Mouse (Mus musculus) forebrain, embryonic 15.5 days (tissue): Measurements from ENCODE around the gene Rev3l. TPM values are rescaled to one million over a fixed set of nuclear protein-coding genes. Genes with fewer than 3 reads are reported as not detected.

Source experiments
- ATAC-seq: fragments of 200-750 bp; cut with Nextera tagmentation; replicated peaks from 2 replicates; pipeline ENCODE4 v1.8.0; 2017; ENCODE audit warnings: mild to moderate bottlenecking, moderate TSS enrichment, moderate library complexity
- H3K27ac ChIP-seq: fragments of 300-500 bp; sonication (generic); replicated peaks from 2 replicates; pipeline ENCODE4 v1.5.1; 2015; ENCODE audit warnings: mild to moderate bottlenecking, inconsistent platforms
- H3K27me3 ChIP-seq: fragments of 300-500 bp; sonication (generic); 2 replicates; pipeline ENCODE4 v1.6.1; 2015; ENCODE audit warnings: inconsistent platforms
- H3K36me3 ChIP-seq: fragments of 300-500 bp; sonication (generic); 2 replicates; pipeline ENCODE4 v1.6.1; 2015; ENCODE audit warnings: mild to moderate bottlenecking, inconsistent platforms
- H3K4me1 ChIP-seq: fragments of 300-500 bp; sonication (generic); 2 replicates; pipeline ENCODE4 v1.6.1; 2015; ENCODE audit warnings: inconsistent platforms
- H3K4me2 ChIP-seq: fragments of 300-500 bp; sonication (generic); replicated peaks from 2 replicates; pipeline ENCODE4 v1.6.1; 2015; ENCODE audit warnings: mild to moderate bottlenecking, inconsistent platforms
- H3K4me3 ChIP-seq: fragments of 300-500 bp; sonication (generic); 2 replicates; pipeline ENCODE4 v1.5.1; 2015; ENCODE audit warnings: mild to moderate bottlenecking, inconsistent platforms
- H3K9ac ChIP-seq: fragments of 300-500 bp; sonication (generic); replicated peaks from 2 replicates; pipeline ENCODE4 v1.6.1; 2015; ENCODE audit warnings: mild to moderate bottlenecking, inconsistent platforms
- H3K9me3 ChIP-seq: fragments of 300-500 bp; sonication (generic); 2 replicates; pipeline ENCODE4 v1.6.1; 2016; ENCODE audit warnings: inconsistent platforms
- WGBS: fragments of 180-500 bp; shearing (Covaris S2); methylation state at CpG from one replicate; pipeline ENCODE4 v1.1.7; 2015; ENCODE audit warnings: mixed read lengths; 5-methylcytosine and 5-hydroxymethylcytosine counted together
- polyA plus RNA-seq: library from polyadenylated mRNA; unstranded; fragments of >200 nt; fragmentation: Nextera tagmentation; extraction: Ambion mirVana; gene quantifications from 2 replicates; pipeline ENCODE4 v1.2.1, GENCODE M21; 2015

The Rev3l gene
- polyA plus RNA-seq, 1 experiment from 2014 or later = 26.4 TPM

- Histone ChIP-seq H3K27me3 (no peaks in the 10 kb centered on the region), H3K27ac (peak overlapping the region; percentile 100), H3K9me3 (no peaks in the 10 kb centered on the region), H3K4me2 (peak overlapping the region; percentile 54), H3K36me3 (no peaks in the 10 kb centered on the region), H3K4me1 (peaks cover 26% of the 10 kb centered on the region), H3K4me3 (peak overlapping the region; percentile 92), H3K9ac (peak overlapping the region; percentile 96)
- under 1% methylated on average over 9 of the region's 9 CpGs for WGBS
- ATAC-seq = no peak
These were observed 1.1 kb downstream of the Rev3l start for GRCm38 (mm10) chr10:39733101-39733399.

GRCm38 (mm10) chr10:39733421-39733930 is 1.6 kb downstream of the Rev3l start:
- Histone ChIP-seq H3K4me1 (peaks cover 26% of the 10 kb centered on the region), H3K4me2 (peak overlapping the region; percentile 54), H3K27me3 (no peaks in the 10 kb centered on the region), H3K9ac (peak overlapping the region; percentile 96), H3K9me3 (no peaks in the 10 kb centered on the region), H3K36me3 (no peaks in the 10 kb centered on the region), H3K4me3 (peak overlapping the region; percentile 92), H3K27ac (peak overlapping the region; percentile 100)
- 8% methylated on average over 10 of the region's 10 CpGs for WGBS
- ATAC-seq = no peak

GRCm38 (mm10) chr10:39736187-39736586 is 4.3 kb downstream of the Rev3l start:
- no peaks in the 10 kb centered on the region for H3K36me3 ChIP-seq
- H3K27ac ChIP-seq = no peak overlapping the region
- H3K4me3 ChIP-seq = no peak overlapping the region
- ATAC-seq = no peak
- no peaks in the 10 kb centered on the region for H3K27me3 ChIP-seq
- peaks cover 17% of the 10 kb centered on the region for H3K4me1 ChIP-seq
- no peak overlapping the region for H3K9ac ChIP-seq
- 78% methylated on average over 4 of the region's 4 CpGs for WGBS
- no peaks in the 10 kb centered on the region for H3K9me3 ChIP-seq
- no peak overlapping the region for H3K4me2 ChIP-seq

GRCm38 (mm10) chr10:39742057-39742456 is 10.1 kb downstream of the Rev3l start:
- Histone ChIP-seq H3K9me3 (no peaks in the 10 kb centered on the region), H3K27ac (no peak overlapping the region), H3K36me3 (no peaks in the 10 kb centered on the region), H3K4me2 (no peak overlapping the region), H3K4me3 (no peak overlapping the region), H3K9ac (no peak overlapping the region), H3K27me3 (no peaks in the 10 kb centered on the region), H3K4me1 (no peaks in the 10 kb centered on the region; the same call in 1 of the 2 replicates)
- no peak for ATAC-seq
- 75% methylated on average over 4 of the region's 4 CpGs for WGBS

- WGBS = 96% methylated on average over 1 of the region's 1 CpGs
- Histone ChIP-seq H3K9me3 (no peaks in the 10 kb centered on the region), H3K4me2 (no peak overlapping the region), H3K9ac (no peak overlapping the region), H3K36me3 (no peaks in the 10 kb centered on the region; the same call in none of the 2 replicates), H3K27me3 (no peaks in the 10 kb centered on the region), H3K27ac (no peak overlapping the region), H3K4me3 (no peak overlapping the region), H3K4me1 (no peaks in the 10 kb centered on the region)
- ATAC-seq = no peak
These were observed 32.8 kb downstream of the Rev3l start for GRCm38 (mm10) chr10:39764752-39765151.

GRCm38 (mm10) chr10:39766702-39767101 is 34.8 kb downstream of the Rev3l start:
- 90% methylated on average over 4 of the region's 4 CpGs for WGBS
- Histone ChIP-seq H3K4me3 (no peak overlapping the region), H3K9me3 (no peaks in the 10 kb centered on the region), H3K27me3 (no peaks in the 10 kb centered on the region), H3K27ac (no peak overlapping the region), H3K4me2 (no peak overlapping the region), H3K36me3 (no peaks in the 10 kb centered on the region; the same call in 1 of the 2 replicates), H3K9ac (no peak overlapping the region), H3K4me1 (no peaks in the 10 kb centered on the region)
- no peak for ATAC-seq

GRCm38 (mm10) chr10:39772259-39772658 is 40.3 kb downstream of the Rev3l start:
- 92% methylated on average over 2 of the region's 2 CpGs for whole genome bisulfite sequencing
- H3K27me3 ChIP-seq = no peaks in the 10 kb centered on the region
- no peak overlapping the region for H3K4me3 ChIP-seq
- ATAC-seq = no peak
- H3K9me3 ChIP-seq = no peaks in the 10 kb centered on the region
- H3K9ac ChIP-seq = no peak overlapping the region
- H3K4me1 ChIP-seq = no peaks in the 10 kb centered on the region
- H3K27ac ChIP-seq = no peak overlapping the region
- H3K4me2 ChIP-seq = no peak overlapping the region
- no peaks in the 10 kb centered on the region; the same call in 1 of the 2 replicates for H3K36me3 ChIP-seq

- no peak overlapping the region for H3K9ac ChIP-seq
- H3K27ac ChIP-seq = no peak overlapping the region
- H3K4me1 ChIP-seq = 0 out of 2 replicates have a peak, but pooled peaks cover 2% of the 10 kb centered on the region
- no peaks in the 10 kb centered on the region for H3K27me3 ChIP-seq
- no peak overlapping the region for H3K4me3 ChIP-seq
- H3K9me3 ChIP-seq = no peaks in the 10 kb centered on the region
- no peaks in the 10 kb centered on the region; the same call in 1 of the 2 replicates for H3K36me3 ChIP-seq
- ATAC-seq = no peak
- WGBS = 89% methylated on average over 9 of the region's 9 CpGs
- H3K4me2 ChIP-seq = no peak overlapping the region
These were observed 42.2 kb downstream of the Rev3l start for GRCm38 (mm10) chr10:39773940-39774726.

GRCm38 (mm10) chr10:39776927-39777326 is 45.0 kb downstream of the Rev3l start:
- WGBS = 89% methylated on average over 3 of the region's 3 CpGs
- Histone ChIP-seq H3K9me3 (no peaks in the 10 kb centered on the region), H3K4me2 (no peak overlapping the region), H3K27me3 (no peaks in the 10 kb centered on the region), H3K9ac (no peak overlapping the region), H3K27ac (no peak overlapping the region), H3K4me1 (0 out of 2 replicates have a peak, but pooled peaks cover 2% of the 10 kb centered on the region), H3K4me3 (no peak overlapping the region), H3K36me3 (no peaks in the 10 kb centered on the region)
- ATAC-seq = no peak

GRCm38 (mm10) chr10:39778305-39778704 is 46.4 kb downstream of the Rev3l start:
- Histone ChIP-seq H3K4me3 (no peak overlapping the region), H3K27ac (no peak overlapping the region), H3K4me1 (0 out of 2 replicates have a peak, but pooled peaks cover 2% of the 10 kb centered on the region), H3K36me3 (no peaks in the 10 kb centered on the region), H3K4me2 (no peak overlapping the region), H3K27me3 (no peaks in the 10 kb centered on the region), H3K9me3 (no peaks in the 10 kb centered on the region), H3K9ac (no peak overlapping the region)
- WGBS = 85% methylated on average over 4 of the region's 4 CpGs
- ATAC-seq = no peak

GRCm38 (mm10) chr10:39785241-39785640 is 53.3 kb downstream of the Rev3l start:
- Histone ChIP-seq H3K27me3 (no peaks in the 10 kb centered on the region), H3K4me1 (no peaks in the 10 kb centered on the region), H3K27ac (no peak overlapping the region), H3K9me3 (no peaks in the 10 kb centered on the region), H3K36me3 (no peaks in the 10 kb centered on the region), H3K9ac (no peak overlapping the region), H3K4me3 (no peak overlapping the region), H3K4me2 (no peak overlapping the region)
- no peak for ATAC-seq
- WGBS = 91% methylated on average over 3 of the region's 3 CpGs

GRCm38 (mm10) chr10:39793295-39793694 is 61.4 kb downstream of the Rev3l start:
- H3K4me3 ChIP-seq = no peak overlapping the region
- H3K36me3 ChIP-seq = peaks cover 17% of the 10 kb centered on the region
- no peak for ATAC-seq
- no peaks in the 10 kb centered on the region for H3K4me1 ChIP-seq
- WGBS = 94% methylated on average over 1 of the region's 1 CpGs
- H3K27ac ChIP-seq = no peak overlapping the region
- H3K9ac ChIP-seq = no peak overlapping the region
- no peaks in the 10 kb centered on the region for H3K9me3 ChIP-seq
- no peak overlapping the region for H3K4me2 ChIP-seq
- H3K27me3 ChIP-seq = no peaks in the 10 kb centered on the region
